Mouse (Mus musculus): Measurements from ENCODE around the gene Lrrk1. TPM values are rescaled to one million over a fixed set of nuclear protein-coding genes. Genes with fewer than 3 reads are reported as not detected.

The Lrrk1 gene
- polyA plus RNA-seq, 1 experiment from 2014 or later: 9.1 TPM

Small RNA genes lying within 50 kb of the gene (microRNA-seq; reads per million reads assigned to microRNA genes)
- not detected for gene Mir7057

Other genes starting within 250 kb of the Lrrk1 start
- not detected in 2 replicates for gene Gm10974, start 22.4 kb downstream of the Lrrk1 start, polyA plus RNA-seq (2016; fragmentation: Nextera tagmentation; extraction: Ambion mirVana)
- gene Aldh1a3, start 39.2 kb upstream of the Lrrk1 start, polyA plus RNA-seq (2016; fragmentation: Nextera tagmentation; extraction: Ambion mirVana): 0.69 and 0.74 TPM in 2 replicates

Measured in heart, embryonic 12.5 days (tissue).